Mouse (Mus musculus) small intestine, adult 2 months (tissue): ENCODE data around the gene Sphkap. TPM values are rescaled to one million over a fixed set of nuclear protein-coding genes. Genes with fewer than 3 reads are reported as not detected.

Experiments used
- H3K27ac ChIP-seq: fragments of 200-500 bp; 2 replicates; pipeline ENCODE4 v1.5.1; 2012; ENCODE audit warnings: low read depth, low read length, control low read depth, inconsistent platforms; ENCODE audit not compliant: insufficient read depth
- H3K27me3 ChIP-seq: fragments of 200-500 bp; 2 replicates; pipeline ENCODE4 v1.6.1; 2012; ENCODE audit warnings: mild to moderate bottlenecking, moderate library complexity, low read length, inconsistent platforms; ENCODE audit not compliant: control insufficient read depth, insufficient read depth
- H3K36me3 ChIP-seq: fragments of 200-500 bp; 2 replicates; pipeline ENCODE4 v1.6.1; 2012; ENCODE audit warnings: mild to moderate bottlenecking, low read length, control low read depth, inconsistent platforms; ENCODE audit not compliant: control insufficient read depth, insufficient read depth
- H3K4me1 ChIP-seq: fragments of 200-500 bp; 2 replicates; pipeline ENCODE4 v1.6.1; 2012; ENCODE audit warnings: low read length, inconsistent platforms, mixed read lengths; ENCODE audit not compliant: control insufficient read depth, insufficient read depth, insufficient read length
- H3K4me3 ChIP-seq: fragments of 200-500 bp; 2 replicates; pipeline ENCODE4 v1.5.1; 2012; ENCODE audit warnings: low read depth, mild to moderate bottlenecking, control low read depth, inconsistent platforms, low read length, moderate library complexity
- CTCF ChIP-seq: fragments of 200-500 bp; IDR thresholded peaks from 2 replicates; pipeline ENCODE4 v1.5.1; 2012; ENCODE audit warnings: low read depth, mild to moderate bottlenecking, control low read depth, inconsistent platforms, low read length, moderate library complexity, mixed read lengths; ENCODE audit not compliant: insufficient replicate concordance, insufficient read length; ENCODE audit errors: extremely low read depth
- POLR2A ChIP-seq: fragments of 200-500 bp; IDR thresholded peaks from 2 replicates; pipeline ENCODE4 v1.6.1; 2012; ENCODE audit warnings: low read depth, mild to moderate bottlenecking, control low read depth, inconsistent platforms, low read length, moderate library complexity
- WGBS: fragments of 180-500 bp; shearing (Covaris S2); methylation state at CpG from one replicate; pipeline ENCODE4 v1.1.7; 2018; 5-methylcytosine and 5-hydroxymethylcytosine counted together
- polyA plus RNA-seq: library from polyadenylated mRNA; depleted of rRNA; stranded (reverse); fragments of >200 nt; gene quantifications from 2 replicates; pipeline ENCODE4 v1.2.3, GENCODE M21; 2012

Gene Sphkap
- polyA plus RNA-seq, 1 experiment: 0.14 TPM

DNA sequence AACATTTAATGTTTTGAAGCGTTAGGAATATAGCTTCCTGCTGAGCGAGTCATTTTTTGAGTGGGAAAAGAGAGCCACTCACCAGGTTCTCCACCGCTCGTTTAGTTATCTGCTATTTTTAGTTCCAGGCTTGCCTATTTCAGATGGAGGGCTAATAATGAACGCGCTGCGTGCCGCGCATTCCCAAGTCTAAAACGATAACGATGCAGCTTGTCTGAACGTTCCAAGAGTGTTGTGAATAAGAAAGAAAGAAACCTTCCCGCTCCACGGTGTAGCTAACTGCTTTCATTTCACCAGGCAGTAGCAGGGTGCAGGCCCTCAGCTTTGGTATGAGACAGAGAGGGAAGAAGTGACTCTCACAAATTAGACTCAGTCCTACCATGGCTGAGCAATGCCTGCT, 62.4 kb downstream of the Sphkap start:
- WGBS: 73% methylated on average over 14 of the region's 14 CpGs
- H3K27me3 ChIP-seq: no peaks in the 10 kb centered on the region
- TF ChIP-seq POLR2A (no peak), CTCF (no peak)
- no peak overlapping the region for H3K27ac ChIP-seq
- no peaks in the 10 kb centered on the region for H3K36me3 ChIP-seq
- H3K4me1 ChIP-seq: no peaks in the 10 kb centered on the region
- no peak overlapping the region for H3K4me3 ChIP-seq

GRCm38 (mm10) chr1:83345069-83345468, 62.9 kb downstream of the Sphkap start:
- TF ChIP-seq CTCF (no peak), POLR2A (no peak)
- no peak overlapping the region for H3K27ac ChIP-seq
- H3K4me3 ChIP-seq: no peak overlapping the region
- no peaks in the 10 kb centered on the region for H3K4me1 ChIP-seq
- no peaks in the 10 kb centered on the region for H3K36me3 ChIP-seq
- no peaks in the 10 kb centered on the region for H3K27me3 ChIP-seq
- WGBS: 62% methylated on average over 3 of the region's 3 CpGs

DNA sequence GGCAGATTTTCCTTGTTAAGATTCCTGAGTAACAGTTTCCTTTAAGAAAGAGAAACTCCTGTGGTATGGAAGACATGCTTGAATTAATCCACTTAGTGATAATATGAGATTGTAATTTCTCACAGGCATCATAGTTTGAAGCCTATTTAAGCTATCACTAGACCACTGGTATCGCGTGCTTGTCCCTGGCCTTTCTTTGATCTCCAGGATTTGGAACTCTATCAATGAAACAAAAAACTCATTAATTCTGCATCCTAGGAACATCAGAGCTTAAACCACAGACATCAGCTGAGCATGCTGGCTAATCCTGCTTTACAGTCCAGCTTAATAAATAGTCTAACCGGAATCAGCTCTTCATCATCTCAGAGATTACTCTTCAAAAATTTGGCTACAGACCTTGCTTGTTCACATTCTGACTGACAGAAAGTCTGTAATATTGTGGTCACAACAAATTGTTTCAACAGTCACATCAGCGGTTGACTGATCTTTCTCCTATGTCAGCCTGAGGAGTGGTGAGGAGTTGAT, 65.2 kb downstream of the Sphkap start:
- Histone ChIP-seq H3K36me3 (no peaks in the 10 kb centered on the region), H3K4me1 (no peaks in the 10 kb centered on the region), H3K27me3 (no peaks in the 10 kb centered on the region), H3K27ac (no peak overlapping the region), H3K4me3 (no peak overlapping the region)
- 88% methylated on average over 4 of the region's 4 CpGs for WGBS
- no peak for TF ChIP-seq CTCF
- TF ChIP-seq POLR2A: no peak

GRCm38 (mm10) chr1:83339358-83339757, 68.6 kb downstream of the Sphkap start:
- WGBS: 79% methylated on average over 3 of the region's 3 CpGs
- no peaks in the 10 kb centered on the region for H3K27me3 ChIP-seq
- no peaks in the 10 kb centered on the region for H3K36me3 ChIP-seq
- H3K27ac ChIP-seq: no peak overlapping the region
- TF ChIP-seq POLR2A: no peak
- no peak for TF ChIP-seq CTCF
- no peaks in the 10 kb centered on the region for H3K4me1 ChIP-seq
- H3K4me3 ChIP-seq: no peak overlapping the region

- Histone ChIP-seq H3K27ac (no peak overlapping the region), H3K36me3 (no peaks in the 10 kb centered on the region), H3K27me3 (no peaks in the 10 kb centered on the region), H3K4me3 (no peak overlapping the region), H3K4me1 (no peaks in the 10 kb centered on the region)
- whole genome bisulfite sequencing: 25% methylated on average over 4 of the region's 4 CpGs
- TF ChIP-seq CTCF: no peak
- TF ChIP-seq POLR2A: no peak
Observed at GRCm38 (mm10) chr1:83316917-83317316, 91.1 kb downstream of the Sphkap start.

DNA sequence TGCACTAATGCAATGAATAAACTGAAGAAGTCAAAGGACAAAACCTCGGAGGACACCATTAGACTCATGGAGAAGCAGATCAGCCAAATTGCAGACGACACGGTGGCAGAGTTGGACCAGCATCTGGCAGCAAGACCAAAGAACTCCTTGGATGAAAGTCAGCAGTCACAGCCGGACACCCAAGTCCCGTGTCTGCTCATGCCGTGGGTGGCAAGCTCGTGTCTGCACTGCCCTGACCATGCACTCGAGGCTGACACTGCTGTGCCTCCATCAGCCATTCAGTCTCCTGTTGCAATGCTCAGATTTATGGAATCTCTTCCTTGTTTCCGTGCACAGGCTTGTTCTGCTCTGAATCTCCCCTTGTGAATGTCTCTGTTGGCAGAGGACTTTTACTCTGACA, 92.9 kb downstream of the Sphkap start:
- no peak for TF ChIP-seq CTCF
- TF ChIP-seq POLR2A: no peak
- no peaks in the 10 kb centered on the region for H3K27me3 ChIP-seq
- 77% methylated on average over 9 of the region's 9 CpGs for WGBS
- no peaks in the 10 kb centered on the region for H3K36me3 ChIP-seq
- H3K4me1 ChIP-seq: no peaks in the 10 kb centered on the region
- H3K4me3 ChIP-seq: no peak overlapping the region
- H3K27ac ChIP-seq: no peak overlapping the region

- 84% methylated on average over 6 of the region's 6 CpGs for WGBS
- Histone ChIP-seq H3K36me3 (no peaks in the 10 kb centered on the region), H3K4me3 (no peak overlapping the region), H3K27me3 (no peaks in the 10 kb centered on the region), H3K27ac (no peak overlapping the region), H3K4me1 (no peaks in the 10 kb centered on the region)
- TF ChIP-seq CTCF (no peak), POLR2A (no peak)
Observed at GRCm38 (mm10) chr1:83311607-83312295, 96.2 kb downstream of the Sphkap start.
